Mouse (Mus musculus) forebrain, embryonic 10.5 days (tissue): ENCODE measurements around the gene Ddx4. TPM values are rescaled to one million over a fixed set of nuclear protein-coding genes. Genes with fewer than 3 reads are reported as not detected.

Experiments
- DNase-seq: peaks from one replicate; pipeline ENCODE4 v3.0.0-alpha.2; 2017; ENCODE audit warnings: low spot score; ENCODE audit errors: extremely low spot score
- H3K27ac ChIP-seq: fragments of 300-500 bp; sonication (generic); 2 replicates; pipeline ENCODE4 v1.5.1; 2016; ENCODE audit warnings: mild to moderate bottlenecking
- H3K27me3 ChIP-seq: fragments of 300-500 bp; sonication (generic); 2 replicates; pipeline ENCODE4 v1.6.1; 2016; ENCODE audit warnings: mild to moderate bottlenecking; ENCODE audit not compliant: poor library complexity, severe bottlenecking
- H3K36me3 ChIP-seq: fragments of 300-500 bp; sonication (generic); replicated peaks from 2 replicates; pipeline ENCODE4 v1.6.1; 2016; ENCODE audit warnings: mild to moderate bottlenecking, moderate library complexity
- H3K4me1 ChIP-seq: fragments of 300-500 bp; sonication (generic); 2 replicates; pipeline ENCODE4 v1.6.1; 2016
- H3K4me3 ChIP-seq: fragments of 300-500 bp; sonication (generic); 2 replicates; pipeline ENCODE4 v1.5.1; 2016; ENCODE audit warnings: mild to moderate bottlenecking, moderate library complexity
- H3K9me3 ChIP-seq: fragments of 300-500 bp; sonication (generic); 2 replicates; pipeline ENCODE4 v1.6.1; 2016; ENCODE audit warnings: mild to moderate bottlenecking, moderate library complexity
- WGBS: fragments of 180-500 bp; shearing (Covaris S2); methylation state at CpG from one replicate; pipeline ENCODE4 v1.1.7; 2016; 5-methylcytosine and 5-hydroxymethylcytosine counted together
- polyA plus RNA-seq: library from polyadenylated mRNA; unstranded; fragments of >200 nt; fragmentation: Nextera tagmentation; extraction: Ambion mirVana; gene quantifications from 2 replicates; pipeline ENCODE4 v1.2.1, GENCODE M21; 2016

The Ddx4 gene
- polyA plus RNA-seq, result 0.45 and 0.53 TPM in 2 replicates

GRCm38 (mm10) chr13:112652205-112652604 is at the start of gene Ddx4:
TSS of gene Ddx4 (minus strand) at chr13:112652475.
- no peak within 1 kb of the TSS for H3K27ac ChIP-seq
- no peaks in the 10 kb centered on the region for H3K27me3 ChIP-seq
- H3K36me3 ChIP-seq, result peaks cover 6% of the 10 kb centered on the region; the same call in 1 of the 2 replicates
- H3K4me1 ChIP-seq, result no peaks in the 10 kb centered on the region
- WGBS, result 73% methylated on average over 45 of the region's 45 CpGs
- H3K9me3 ChIP-seq, result peaks cover 14% of the 10 kb centered on the region
- DNase-seq, result no peak
- H3K4me3 ChIP-seq, result no peak within 1 kb of the TSS; the same call in 1 of the 2 replicates

GRCm38 (mm10) chr13:112701256-112701655 is 49.0 kb upstream of the Ddx4 start:
- H3K4me3 ChIP-seq, result no peak overlapping the region
- H3K9me3 ChIP-seq, result no peaks in the 10 kb centered on the region
- H3K27ac ChIP-seq, result no peak overlapping the region
- peaks cover 6% of the 10 kb centered on the region; the same call in 1 of the 2 replicates for H3K36me3 ChIP-seq
- H3K27me3 ChIP-seq, result no peaks in the 10 kb centered on the region
- no peaks in the 10 kb centered on the region for H3K4me1 ChIP-seq
- no peak for DNase-seq
- 90% methylated on average over 8 of the region's 8 CpGs for WGBS

GRCm38 (mm10) chr13:112695526-112696240 is 43.4 kb upstream of the Ddx4 start:
- WGBS, result 91% methylated on average over 8 of the region's 8 CpGs

GRCm38 (mm10) chr13:112692870-112693553 is 40.7 kb upstream of the Ddx4 start:
- no peak for DNase-seq
- Histone ChIP-seq H3K9me3 (peaks cover 5% of the 10 kb centered on the region), H3K36me3 (peaks cover 10% of the 10 kb centered on the region), H3K27ac (no peak overlapping the region), H3K27me3 (no peaks in the 10 kb centered on the region), H3K4me1 (no peaks in the 10 kb centered on the region), H3K4me3 (no peak overlapping the region)
- WGBS, result 94% methylated on average over 10 of the region's 10 CpGs

More at GRCm38 (mm10) chr13:112695526-112696240, 43.4 kb upstream of the Ddx4 start:
- Histone ChIP-seq H3K27ac (no peak overlapping the region), H3K4me1 (no peaks in the 10 kb centered on the region), H3K27me3 (no peaks in the 10 kb centered on the region), H3K4me3 (no peak overlapping the region), H3K36me3 (peaks cover 16% of the 10 kb centered on the region), H3K9me3 (peaks cover 5% of the 10 kb centered on the region)
- DNase-seq, result no peak

- Histone ChIP-seq H3K4me1 (no peaks in the 10 kb centered on the region), H3K36me3 (no peaks in the 10 kb centered on the region), H3K9me3 (no peaks in the 10 kb centered on the region), H3K4me3 (no peak overlapping the region), H3K27me3 (no peaks in the 10 kb centered on the region), H3K27ac (no peak overlapping the region)
- 91% methylated on average over 2 of the region's 2 CpGs for WGBS
- no peak for DNase-seq
Measured at GRCm38 (mm10) chr13:112686155-112686554, 33.9 kb upstream of the Ddx4 start.

- Histone ChIP-seq H3K27ac (no peak overlapping the region), H3K4me1 (no peaks in the 10 kb centered on the region), H3K27me3 (no peaks in the 10 kb centered on the region), H3K4me3 (no peak overlapping the region), H3K9me3 (no peaks in the 10 kb centered on the region), H3K36me3 (no peaks in the 10 kb centered on the region)
- DNase-seq, result no peak
- WGBS, result 95% methylated on average over 6 of the region's 6 CpGs
Measured at GRCm38 (mm10) chr13:112683970-112684369, 31.7 kb upstream of the Ddx4 start.

GRCm38 (mm10) chr13:112683312-112683711 is 31.0 kb upstream of the Ddx4 start:
- Histone ChIP-seq H3K4me3 (no peak overlapping the region), H3K27ac (no peak overlapping the region), H3K4me1 (no peaks in the 10 kb centered on the region), H3K27me3 (no peaks in the 10 kb centered on the region), H3K9me3 (0 out of 2 replicates have a peak, but pooled peaks cover 1% of the 10 kb centered on the region), H3K36me3 (peaks cover 4% of the 10 kb centered on the region; the same call in 1 of the 2 replicates)
- no peak for DNase-seq
- 79% methylated on average over 2 of the region's 2 CpGs for WGBS

- H3K9me3 ChIP-seq, result peaks cover 3% of the 10 kb centered on the region; the same call in 1 of the 2 replicates
- no peak overlapping the region for H3K4me3 ChIP-seq
- H3K36me3 ChIP-seq, result peaks cover 8% of the 10 kb centered on the region; the same call in 1 of the 2 replicates
- no peak for DNase-seq
- no peak overlapping the region for H3K27ac ChIP-seq
- WGBS, result 90% methylated on average over 4 of the region's 4 CpGs
- H3K4me1 ChIP-seq, result no peaks in the 10 kb centered on the region
- H3K27me3 ChIP-seq, result no peaks in the 10 kb centered on the region
Measured at GRCm38 (mm10) chr13:112678154-112678553, 25.9 kb upstream of the Ddx4 start.

- Histone ChIP-seq H3K27ac (no peak overlapping the region), H3K9me3 (peaks cover 3% of the 10 kb centered on the region; the same call in 1 of the 2 replicates), H3K4me1 (no peaks in the 10 kb centered on the region), H3K27me3 (no peaks in the 10 kb centered on the region), H3K36me3 (peaks cover 13% of the 10 kb centered on the region; the same call in 1 of the 2 replicates), H3K4me3 (no peak overlapping the region)
- peak; percentile 40 for DNase-seq
- 18% methylated on average over 9 of the region's 9 CpGs for WGBS
Measured at GRCm38 (mm10) chr13:112673899-112674447, 21.7 kb upstream of the Ddx4 start.

- DNase-seq, result no peak
- no peak overlapping the region for H3K27ac ChIP-seq
- peaks cover 4% of the 10 kb centered on the region; the same call in 1 of the 2 replicates for H3K36me3 ChIP-seq
- H3K27me3 ChIP-seq, result no peaks in the 10 kb centered on the region
- H3K4me1 ChIP-seq, result no peaks in the 10 kb centered on the region
- H3K4me3 ChIP-seq, result no peak overlapping the region
- 89% methylated on average over 6 of the region's 6 CpGs for WGBS
- H3K9me3 ChIP-seq, result no peaks in the 10 kb centered on the region
Measured at GRCm38 (mm10) chr13:112672797-112673196, 20.5 kb upstream of the Ddx4 start.

- Histone ChIP-seq H3K27ac (no peak overlapping the region), H3K4me3 (no peak overlapping the region), H3K27me3 (no peaks in the 10 kb centered on the region), H3K9me3 (no peaks in the 10 kb centered on the region), H3K36me3 (peaks cover 4% of the 10 kb centered on the region; the same call in 1 of the 2 replicates), H3K4me1 (no peaks in the 10 kb centered on the region)
- DNase-seq, result no peak
- 73% methylated on average over 13 of the region's 13 CpGs for WGBS
Measured at GRCm38 (mm10) chr13:112671708-112672107, 19.4 kb upstream of the Ddx4 start.

- 88% methylated on average over 9 of the region's 9 CpGs for WGBS
- no peak overlapping the region for H3K27ac ChIP-seq
- peaks cover 4% of the 10 kb centered on the region; the same call in 1 of the 2 replicates for H3K36me3 ChIP-seq
Measured at GRCm38 (mm10) chr13:112667215-112667614, 14.9 kb upstream of the Ddx4 start.

More at GRCm38 (mm10) chr13:112667215-112667614, 14.9 kb upstream of the Ddx4 start:
- Histone ChIP-seq H3K27me3 (no peaks in the 10 kb centered on the region), H3K4me1 (no peaks in the 10 kb centered on the region), H3K4me3 (no peak overlapping the region), H3K9me3 (no peaks in the 10 kb centered on the region)
- DNase-seq, result no peak
